ENCODE assay signal across 12 mouse cellular contexts in the genomic region with DNA sequence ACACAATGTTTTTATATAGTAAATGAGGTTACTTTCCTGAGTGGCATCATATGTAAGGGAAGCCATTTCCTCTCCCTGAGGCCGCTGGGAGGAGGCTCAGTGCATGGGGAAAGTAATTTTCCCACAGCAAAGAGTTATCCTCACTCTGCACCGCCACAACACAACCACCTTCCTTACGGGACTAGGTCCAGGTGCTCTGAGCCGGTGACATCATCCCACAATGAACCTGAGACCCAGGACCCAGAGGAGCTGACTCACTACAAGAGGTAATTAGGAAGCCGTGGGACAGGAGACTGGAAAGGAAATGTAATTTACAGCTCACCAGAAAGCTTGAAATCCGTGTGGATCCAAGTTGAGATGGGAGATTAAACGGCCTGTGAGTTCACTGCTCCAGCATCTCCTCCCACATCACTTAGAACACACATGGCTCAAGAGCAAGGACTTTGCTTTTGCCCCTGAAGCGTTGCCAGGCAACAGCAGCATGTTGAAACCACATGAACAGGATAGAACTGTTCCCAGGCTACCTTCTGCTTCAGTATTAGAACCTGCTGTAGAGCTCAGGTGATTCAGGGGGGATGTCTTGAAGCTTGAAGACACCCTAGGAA.
DNase-seq lines count a peak whose midpoint lies in the region; ATAC-seq and TF ChIP-seq lines count a peak whose summit lies in the region.
"Had no signal": no experiment of that assay in that cellular context is flagged by ENCODE, and none has a peak within 500 bp of the region (broad histone marks: within the 10 kb centered on the region; RNA-seq: fewer than 3 reads in every experiment).

No protein-coding gene starts in this region.

- 61% methylated on average over 8 of the region's 8 CpGs for WGBS in heart, embryonic 10.5 days
- WGBS in neural tube, embryonic 15.5 days = 59% methylated on average over 8 of the region's 8 CpGs
- 64% methylated on average over 8 of the region's 8 CpGs for WGBS in thymus, adult 2 months

- DNase-seq in heart, adult 11 months = peak; percentile 93
- DNase-seq in heart, embryonic 10.5 days (ENCODE audit: low spot score) = no peak
- DNase-seq in neural tube, embryonic 10.5 days (ENCODE audit: extremely low spot score, low spot score) = no peak
- peak; percentile 36 for DNase-seq in gonadal fat pad, adult 2 months (ENCODE audit: low read depth)
- peak; percentile 25 for DNase-seq in skeletal muscle tissue, adult 2 months (ENCODE audit: low read depth, low spot score)
- no peak for DNase-seq in testis, postnatal 10 days (ENCODE audit: low spot score)
- no peak for DNase-seq in thymus, adult 2 months

- H3K9ac ChIP-seq in neural tube, embryonic 15.5 days (replicated peaks) = no peak overlapping the region
- H3K9ac ChIP-seq: hindbrain, embryonic 15.5 days had no signal

- no peaks in the 10 kb centered on the region for H3K4me1 ChIP-seq in heart, embryonic 10.5 days
- peaks cover 7% of the 10 kb centered on the region; the same call in 1 of the 2 replicates for H3K4me1 ChIP-seq in neural tube, embryonic 15.5 days
- H3K4me1 ChIP-seq in thymus, adult 2 months (replicated peaks; ENCODE audit: control insufficient read depth, insufficient read depth, low read length) = no peaks in the 10 kb centered on the region

- H3K4me3 ChIP-seq in heart, embryonic 10.5 days = no peak overlapping the region
- no peak overlapping the region for H3K4me3 ChIP-seq in neural tube, embryonic 15.5 days (replicated peaks)
- H3K4me3 ChIP-seq in thymus, adult 2 months (ENCODE audit: control insufficient read depth, insufficient read depth, low read length) = no peak overlapping the region
- H3K4me3 ChIP-seq: erythroblast, embryonic 14.5 days; heart, adult 2 months; hindbrain, embryonic 15.5 days; left cerebral cortex, adult 2 months had no signal

- ATAC-seq in neural tube, embryonic 15.5 days (ENCODE audit: low FRiP score) = peak; percentile 17; the same call in 1 of the 2 replicates

- no peaks in the 10 kb centered on the region for H3K36me3 ChIP-seq in heart, embryonic 10.5 days
- no peaks in the 10 kb centered on the region for H3K36me3 ChIP-seq in neural tube, embryonic 15.5 days
- H3K36me3 ChIP-seq in thymus, adult 2 months (ENCODE audit: control insufficient read depth, insufficient read depth, low read length) = no peaks in the 10 kb centered on the region
- H3K36me3 ChIP-seq: hindbrain, embryonic 15.5 days had no signal

- no peak overlapping the region for H3K27ac ChIP-seq in heart, embryonic 10.5 days
- no peak overlapping the region for H3K27ac ChIP-seq in neural tube, embryonic 15.5 days (replicated peaks)
- H3K27ac ChIP-seq in thymus, adult 2 months (ENCODE audit: control insufficient read depth, insufficient read depth, low read length) = no peak overlapping the region
- H3K27ac ChIP-seq: heart, adult 2 months; hindbrain, embryonic 15.5 days; left cerebral cortex, adult 2 months had no signal

- no peak overlapping the region for H3K4me2 ChIP-seq in neural tube, embryonic 15.5 days
- H3K4me2 ChIP-seq: hindbrain, embryonic 15.5 days had no signal

- no peak for TF ChIP-seq CTCF in thymus, adult 2 months (IDR thresholded peaks at IDR 0.05; ENCODE audit: borderline replicate concordance, control insufficient read depth, extremely low read depth, insufficient read depth, low read length, poor library complexity)

- TF ChIP-seq POLR2A in thymus, adult 2 months (IDR thresholded peaks at IDR 0.05; ENCODE audit: control insufficient read depth, extremely low read depth, insufficient read depth, low read length, poor library complexity) = no peak

- H3K9me3 ChIP-seq in heart, embryonic 10.5 days = no peaks in the 10 kb centered on the region
- H3K9me3 ChIP-seq in neural tube, embryonic 15.5 days (replicated peaks) = no peaks in the 10 kb centered on the region
- H3K9me3 ChIP-seq: hindbrain, embryonic 15.5 days had no signal

- H3K27me3 ChIP-seq in heart, embryonic 10.5 days (ENCODE audit: insufficient read depth, poor library complexity, severe bottlenecking) = no peaks in the 10 kb centered on the region
- H3K27me3 ChIP-seq in neural tube, embryonic 15.5 days (replicated peaks) = no peaks in the 10 kb centered on the region
- no peaks in the 10 kb centered on the region for H3K27me3 ChIP-seq in thymus, adult 2 months (ENCODE audit: control insufficient read depth, insufficient read depth, low read length)
- H3K27me3 ChIP-seq: hindbrain, embryonic 15.5 days had no signal

Comparison
In these comparisons a context has a peak if more than half of its experiments do, and no peak if none do; other contexts are left out.
1. DNase-seq: peak in heart, adult 11 months (single experiment), gonadal fat pad, adult 2 months (single experiment) and skeletal muscle tissue, adult 2 months (single experiment); none in heart, embryonic 10.5 days (single experiment), neural tube, embryonic 10.5 days (single experiment), testis, postnatal 10 days (single experiment) and thymus, adult 2 months (single experiment).